Mouse (Mus musculus) MEL (cell line): Measurements from ENCODE around the gene Usp33. TPM values are rescaled to one million over a fixed set of nuclear protein-coding genes. Genes with fewer than 3 reads are reported as not detected.
"Not testable (repeated sequence)": the region's sequence is repeated elsewhere in the genome, so short reads cannot be mapped to it uniquely, and the experiment has no call there.

ENCODE experiments used
- DNase-seq: peaks from one replicate; pipeline ENCODE4 v3.0.0; 2011; ENCODE audit warnings: low read depth, low spot score
- H3K27ac ChIP-seq: 2 replicates; pipeline ENCODE4 v1.5.1; 2012; ENCODE audit warnings: low read depth, mild to moderate bottlenecking, control low read depth, low read length, moderate library complexity; ENCODE audit not compliant: control insufficient read depth
- H3K27me3 ChIP-seq, 2 experiments: fragments of 150-350 bp in 1 of 2; sonication (generic) in 1 of 2; 2 replicates each; pipeline ENCODE4 v1.6.1; 2012; ENCODE audit warnings: low read length in 2 of 2, mild to moderate bottlenecking in 2 of 2, improper control_type of control experiment in 1 of 2, moderate library complexity in 1 of 2; ENCODE audit not compliant: insufficient read depth in 2 of 2, control insufficient read depth in 1 of 2
- H3K36me3 ChIP-seq, 2 experiments: 2 replicates each; pipeline ENCODE4 v1.6.1; 2012 to 2014; ENCODE audit warnings: low read length in 2 of 2, improper control_type of control experiment in 1 of 2, inconsistent platforms in 1 of 2, mild to moderate bottlenecking in 1 of 2; ENCODE audit not compliant: insufficient read depth in 2 of 2, control insufficient read depth in 1 of 2
- H3K4me1 ChIP-seq, 2 experiments: fragments of 150-350 bp in 1 of 2; sonication (generic) in 1 of 2; 2 replicates each; pipeline ENCODE4 v1.6.1; 2012; ENCODE audit warnings: low read length in 2 of 2, improper control_type of control experiment in 1 of 2, mild to moderate bottlenecking in 1 of 2; ENCODE audit not compliant: insufficient read depth in 2 of 2, control insufficient read depth in 1 of 2
- H3K4me3 ChIP-seq, 2 experiments: fragments of 150-350 bp in 1 of 2; sonication (generic) in 1 of 2; 2 replicates each; pipeline ENCODE4 v1.5.1; 2012; ENCODE audit warnings: low read depth in 2 of 2, low read length in 2 of 2, mild to moderate bottlenecking in 2 of 2, moderate library complexity in 2 of 2, control low read depth in 1 of 2, improper control_type of control experiment in 1 of 2; ENCODE audit not compliant: control insufficient read depth in 1 of 2, insufficient read depth in 1 of 2
- H3K79me2 ChIP-seq: 2 replicates; pipeline ENCODE4 v1.6.1; 2012; ENCODE audit warnings: mild to moderate bottlenecking, low read length, moderate library complexity; ENCODE audit not compliant: control insufficient read depth, poor library complexity, insufficient read depth
- H3K9ac ChIP-seq: 2 replicates; pipeline ENCODE4 v1.6.1; 2012; ENCODE audit warnings: low read depth, mild to moderate bottlenecking, control low read depth, low read length, moderate library complexity; ENCODE audit not compliant: control insufficient read depth, poor library complexity, severe bottlenecking
- H3K9me3 ChIP-seq: fragments of 150-350 bp; sonication (generic); replicated peaks from 2 replicates; pipeline ENCODE4 v1.6.1; 2012; ENCODE audit warnings: mild to moderate bottlenecking, low read length, improper control_type of control experiment, moderate library complexity; ENCODE audit not compliant: insufficient read depth
- BHLHE40 ChIP-seq: IDR thresholded peaks from 2 replicates; pipeline ENCODE4 v1.6.1; 2012; ENCODE audit warnings: low read depth, mild to moderate bottlenecking, inconsistent platforms, low read length, improper control_type of control experiment, borderline replicate concordance
- E2F4 ChIP-seq: IDR thresholded peaks from 2 replicates; pipeline ENCODE4 v1.6.1; 2011; ENCODE audit warnings: low read depth, low read length, improper control_type of control experiment, borderline replicate concordance
- ELF1 ChIP-seq: IDR thresholded peaks from 2 replicates; pipeline ENCODE4 v1.6.1; 2014; ENCODE audit warnings: low read depth, mild to moderate bottlenecking, inconsistent platforms, low read length, improper control_type of control experiment, moderate library complexity
- EP300 ChIP-seq, 2 experiments: IDR thresholded peaks; 2 replicates each; pipeline ENCODE4 v1.6.1; 2011; ENCODE audit warnings: improper control_type of control experiment in 2 of 2, low read length in 2 of 2, low read depth in 1 of 2, mild to moderate bottlenecking in 1 of 2
- GABPA ChIP-seq: IDR thresholded peaks from 2 replicates; pipeline ENCODE4 v1.6.1; 2012; ENCODE audit warnings: low read depth, mild to moderate bottlenecking, inconsistent platforms, low read length, improper control_type of control experiment, moderate library complexity
- GATA1 ChIP-seq: IDR thresholded peaks from 2 replicates; pipeline ENCODE4 v1.6.1; 2011; ENCODE audit warnings: low read depth, low read length, improper control_type of control experiment
- JUND ChIP-seq: IDR thresholded peaks from 2 replicates; pipeline ENCODE4 v1.6.1; 2011; ENCODE audit warnings: low read depth, mild to moderate bottlenecking, improper control_type of control experiment, low read length
- KAT2A ChIP-seq: conservative IDR thresholded peaks from 2 replicates; pipeline ENCODE4 v1.6.1; 2012; ENCODE audit warnings: low read depth, low read length, improper control_type of control experiment, inconsistent platforms
- MAFK ChIP-seq: IDR thresholded peaks from 2 replicates; pipeline ENCODE4 v1.6.1; 2011; ENCODE audit warnings: low read depth, mild to moderate bottlenecking, low read length, improper control_type of control experiment, borderline replicate concordance
- MAX ChIP-seq: IDR thresholded peaks from 2 replicates; pipeline ENCODE4 v1.6.1; 2011; ENCODE audit warnings: low read length, improper control_type of control experiment
- MEF2A ChIP-seq: IDR thresholded peaks from 2 replicates; pipeline ENCODE4 v1.6.1; 2014; ENCODE audit warnings: low read depth, mild to moderate bottlenecking, inconsistent platforms, low read length, improper control_type of control experiment; ENCODE audit not compliant: poor library complexity, insufficient replicate concordance, severe bottlenecking; ENCODE audit errors: extremely low read depth
- NELFE ChIP-seq: IDR thresholded peaks from 2 replicates; pipeline ENCODE4 v1.6.1; 2011; ENCODE audit warnings: low read depth, low read length, improper control_type of control experiment
- NRF1 ChIP-seq: IDR thresholded peaks from 2 replicates; pipeline ENCODE4 v1.6.1; 2014; ENCODE audit warnings: low read depth, mild to moderate bottlenecking, inconsistent platforms, low read length, improper control_type of control experiment, moderate library complexity; ENCODE audit not compliant: poor library complexity, insufficient read depth, severe bottlenecking
- POLR2A ChIP-seq, 2 experiments: IDR thresholded peaks; 2 replicates each; pipeline ENCODE4 v1.6.1; 2011 to 2012; ENCODE audit warnings: low read length in 2 of 2, mild to moderate bottlenecking in 2 of 2, control low read depth in 1 of 2, improper control_type of control experiment in 1 of 2, low read depth in 1 of 2, moderate library complexity in 1 of 2; ENCODE audit not compliant: control insufficient read depth in 1 of 2, insufficient read depth in 1 of 2, poor library complexity in 1 of 2
- POLR2AphosphoS2 ChIP-seq: IDR thresholded peaks from 2 replicates; pipeline ENCODE4 v1.6.1; 2011; ENCODE audit warnings: low read length, improper control_type of control experiment
- POLR2AphosphoS5 ChIP-seq: IDR thresholded peaks from 2 replicates; pipeline ENCODE4 v1.6.1; 2012; ENCODE audit warnings: low read depth, borderline replicate concordance, mild to moderate bottlenecking, inconsistent platforms, low read length, moderate library complexity, mixed read lengths
- SIN3A ChIP-seq: IDR thresholded peaks from 2 replicates; pipeline ENCODE4 v1.6.1; 2012; ENCODE audit warnings: low read length, improper control_type of control experiment, inconsistent platforms
- TCF12 ChIP-seq: IDR thresholded peaks from 2 replicates; pipeline ENCODE4 v1.6.1; 2014; ENCODE audit warnings: low read depth, mild to moderate bottlenecking, inconsistent platforms, low read length, improper control_type of control experiment, moderate library complexity
- USF1 ChIP-seq: IDR thresholded peaks from 2 replicates; pipeline ENCODE4 v1.6.1; 2014; ENCODE audit warnings: low read depth, mild to moderate bottlenecking, inconsistent platforms, low read length, improper control_type of control experiment, moderate library complexity
- ZMIZ1 ChIP-seq: IDR thresholded peaks from 2 replicates; pipeline ENCODE4 v1.6.1; 2012; ENCODE audit warnings: low read depth, mild to moderate bottlenecking, inconsistent platforms, low read length, improper control_type of control experiment, moderate library complexity
- polyA plus RNA-seq, 2 experiments: library from polyadenylated mRNA; stranded (reverse) in 1 of 2; unstranded in 1 of 2; fragments of >175 nt in 1 of 2; fragments of >200 nt in 1 of 2; gene quantifications; 2 replicates each; pipeline versions ENCODE4 v1.2.1 to v1.2.4; 2012; ENCODE audit warnings: low replicate concordance in 2 of 2, low read depth in 1 of 2; ENCODE audit not compliant: insufficient read length in 2 of 2, insufficient read depth in 1 of 2, missing spikeins in 1 of 2
- total RNA-seq: library from RNA; depleted of rRNA; stranded (reverse); fragments of 300-350 nt; gene quantifications from 2 replicates; pipeline ENCODE4 v1.2.3, GENCODE M21; 2012

The Usp33 gene
- total and polyA plus RNA-seq, 3 experiments = 32.3 to 34.1 TPM; not detected in 1

GRCm38 (mm10) chr3:152315613-152316012 lies 30.7 kb upstream of the Usp33 start (continued):
- TF ChIP-seq NELFE (no peak), BHLHE40 (no peak), GABPA (no peak), MEF2A (no peak), POLR2AphosphoS2 (no peak), POLR2A (IDR thresholded peaks at IDR 0.05; ENCODE audit: control insufficient read depth in 1 of 2, insufficient read depth in 1 of 2, low read depth in 1 of 2, low read length in 2 of 2, poor library complexity in 1 of 2) (no peak), ZMIZ1 (no peak), POLR2AphosphoS5 (no peak), E2F4 (no peak), USF1 (no peak), NRF1 (no peak), KAT2A (no peak), MAFK (no peak), ELF1 (0 out of 2 replicates have a peak, but pooled peaks have one; percentile 8), SIN3A (peak; percentile 42; the same call in 1 of the 2 replicates), JUND (no peak), MAX (no peak)
- TF ChIP-seq, all 39 proteins: peak for 9

- TF ChIP-seq EP300 (IDR thresholded peaks at IDR 0.05; ENCODE audit: low read depth in 1 of 2, low read length in 2 of 2) (peak; percentile 33 to 38; a peak in 2 of 4 replicates), GATA1 (peak; percentile 27; the same call in 1 of the 2 replicates), TCF12 (peak; percentile 27; the same call in 1 of the 2 replicates)
- not testable (repeated sequence) for H3K36me3 ChIP-seq
These were observed 29.7 kb upstream of the Usp33 start for GRCm38 (mm10) chr3:152316447-152317173.

More at GRCm38 (mm10) chr3:152316447-152317173, 29.7 kb upstream of the Usp33 start:
- H3K4me1 ChIP-seq, H3K9me3 ChIP-seq, H3K4me3 ChIP-seq, H3K9ac ChIP-seq, H3K79me2 ChIP-seq, H3K27me3 ChIP-seq: not testable (repeated sequence)
- DNase-seq = peak; percentile 44
- peak overlapping the region; percentile 27; the same call in 1 of the 2 replicates for H3K27ac ChIP-seq
